Mouse (Mus musculus) G1E-ER4 (cell line): ENCODE measurements around the gene Git2. TPM values are rescaled to one million over a fixed set of nuclear protein-coding genes. Genes with fewer than 3 reads are reported as not detected.

Experiments used
- GATA1 ChIP-seq: IDR thresholded peaks from one replicate; pipeline ENCODE4 v1.8.0; 2012; ENCODE audit warnings: low read length, inconsistent platforms
- polyA plus RNA-seq: library from polyadenylated mRNA; stranded (reverse); fragments of >175 nt; gene quantifications from 2 replicates; pipeline ENCODE4 v1.2.3, GENCODE M21; 2012

The Git2 gene
- polyA plus RNA-seq, 1 experiment, result 134 TPM

DNA sequence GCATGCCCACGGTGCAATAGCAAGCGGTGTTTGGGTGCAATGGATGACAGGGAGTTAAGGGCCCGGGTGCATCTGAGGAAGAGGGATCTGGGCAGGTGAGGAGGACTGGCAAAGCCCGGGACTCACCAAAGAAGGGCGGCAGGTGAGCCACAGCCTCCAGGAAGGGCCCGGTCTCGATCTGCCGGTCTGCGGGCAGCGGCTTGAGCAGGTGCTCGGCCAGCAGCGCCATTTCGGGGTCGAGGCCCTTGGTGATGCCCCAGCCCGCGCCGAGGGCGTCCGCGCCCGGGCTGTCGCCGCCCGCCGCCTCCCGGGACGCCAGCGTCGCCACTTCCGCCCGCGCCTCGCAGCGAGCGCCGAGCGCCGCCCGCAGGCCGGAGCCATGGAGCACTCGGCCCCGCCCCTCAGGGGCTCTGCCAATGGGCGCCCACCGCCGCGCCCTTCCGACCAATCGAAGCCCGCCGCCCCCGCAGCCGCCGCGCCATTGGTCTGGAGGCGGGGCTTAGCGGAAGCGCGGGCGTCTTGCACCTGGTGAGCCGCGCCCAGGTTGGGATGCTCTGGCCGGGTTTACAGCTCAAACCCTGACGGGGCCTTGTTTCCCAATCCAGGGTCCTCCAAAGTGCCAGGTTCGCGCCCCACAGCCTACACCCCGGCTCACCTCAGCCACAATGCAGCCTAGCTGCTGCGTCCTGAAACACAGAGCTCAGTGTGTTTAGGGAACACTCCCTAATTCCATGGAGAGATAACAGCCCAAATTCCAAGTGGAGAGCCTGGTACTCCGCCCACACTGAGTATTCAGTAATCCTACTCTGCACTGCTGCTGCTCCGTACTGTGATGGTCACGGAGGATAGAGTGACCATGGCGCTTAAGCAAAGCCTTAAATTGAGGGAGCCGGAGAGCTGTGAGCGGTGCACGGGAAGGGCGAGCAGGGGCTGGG lies 84.4 kb downstream of the Git2 start, which contains the start of gene Gltp:
Gltp (minus strand) TSS at position 352 of the 935 bp plus-strand sequence.
- no peak for TF ChIP-seq GATA1

DNA sequence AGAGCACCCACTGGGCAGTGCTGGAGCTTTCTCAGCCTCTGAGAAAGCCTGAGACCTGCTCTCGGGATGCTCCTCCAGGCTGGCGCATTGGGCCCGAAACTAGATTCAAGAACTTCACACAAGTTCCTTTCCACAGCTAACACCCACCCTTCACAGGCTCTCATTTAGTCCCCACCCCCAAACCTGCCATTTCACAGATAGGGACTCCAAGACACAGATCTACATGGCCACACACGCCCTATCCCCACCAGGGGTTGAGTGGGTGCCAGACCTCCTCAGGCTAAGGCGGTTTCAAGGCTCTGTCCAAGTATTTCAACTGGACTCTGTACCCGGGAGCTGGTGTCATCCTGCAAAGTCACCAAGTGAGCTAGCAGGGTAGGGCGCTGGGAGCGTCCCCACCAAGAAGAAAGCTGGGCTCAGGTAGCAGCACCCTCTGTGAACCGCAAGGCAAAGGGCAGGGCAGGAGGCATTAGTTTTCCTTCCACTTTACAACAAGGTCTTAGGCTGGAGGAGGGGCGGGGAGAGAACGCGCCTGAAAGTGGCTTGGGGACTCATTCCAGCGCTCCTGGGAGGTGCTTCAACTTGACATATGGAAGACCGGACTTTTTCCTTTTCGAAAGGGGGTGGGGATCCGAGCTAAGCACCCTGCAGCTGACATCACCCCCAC lies 85.5 kb downstream of the Git2 start:
- no peak for TF ChIP-seq GATA1

DNA sequence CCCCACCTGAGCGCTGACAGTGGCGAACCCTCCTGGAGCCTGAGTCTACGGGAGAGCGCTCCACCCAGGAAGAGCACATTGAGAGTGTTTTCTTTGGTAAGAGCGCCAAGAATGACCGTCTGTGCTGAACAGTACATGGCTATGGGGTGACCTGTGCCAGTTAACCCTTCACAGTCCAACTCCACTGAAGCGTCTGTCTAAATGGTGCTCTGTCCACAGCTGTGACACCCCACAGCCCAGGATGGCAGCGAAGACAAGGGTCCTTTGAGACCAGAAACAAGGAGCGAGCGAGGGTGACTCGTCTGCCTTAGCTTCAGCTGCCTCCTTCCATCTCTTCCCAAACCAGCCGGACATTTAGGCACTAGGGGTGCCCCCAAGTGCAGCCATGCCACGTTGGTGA lies 86.6 kb downstream of the Git2 start:
- no peak for TF ChIP-seq GATA1

GRCm38 (mm10) chr5:114687901-114688300 lies 87.4 kb downstream of the Git2 start:
- TF ChIP-seq GATA1, result no peak

DNA sequence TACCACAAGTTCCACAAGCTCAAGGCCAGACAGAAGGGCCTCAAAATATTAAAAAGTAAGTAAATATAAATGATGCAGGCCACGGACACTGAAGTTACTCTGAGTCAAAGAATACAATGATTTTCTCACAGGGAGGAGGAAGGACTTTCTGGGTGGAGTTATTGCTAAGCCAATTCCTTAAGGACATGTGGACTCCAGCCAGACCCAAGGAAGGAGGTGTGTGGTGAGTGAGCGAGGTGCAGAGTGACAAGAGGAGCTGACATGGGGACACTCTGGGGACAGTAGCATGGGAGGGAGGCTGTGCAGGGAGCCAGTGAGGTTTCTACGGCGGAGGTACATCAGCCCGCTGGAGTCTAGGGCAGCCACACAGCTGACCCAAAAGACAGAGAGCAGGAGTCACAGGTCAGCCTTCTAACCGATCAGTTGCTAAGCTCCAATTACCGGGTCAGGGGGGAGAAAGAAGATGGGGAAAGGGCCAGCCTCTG lies 88.5 kb downstream of the Git2 start:
- TF ChIP-seq GATA1, result no peak

DNA sequence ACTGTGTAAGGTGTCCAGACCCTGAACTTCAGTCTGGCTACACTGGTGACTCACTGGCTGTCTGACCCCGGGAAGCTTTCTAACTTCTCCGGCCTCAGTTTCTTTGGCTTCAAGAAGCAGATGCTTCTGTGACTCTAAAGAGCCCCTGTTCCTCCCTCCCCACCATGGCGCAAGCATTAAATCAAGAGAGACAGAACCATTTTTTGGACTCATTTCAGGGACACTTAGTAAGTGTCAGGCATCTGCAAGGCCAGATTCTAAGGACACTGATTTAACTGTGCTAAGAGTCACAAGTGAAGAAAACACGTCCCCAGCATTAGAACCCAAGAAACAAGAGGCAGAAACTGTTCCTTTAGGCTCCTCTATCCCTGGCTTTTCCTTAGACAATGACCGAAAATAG lies 89.3 kb downstream of the Git2 start:
- no peak for TF ChIP-seq GATA1

DNA sequence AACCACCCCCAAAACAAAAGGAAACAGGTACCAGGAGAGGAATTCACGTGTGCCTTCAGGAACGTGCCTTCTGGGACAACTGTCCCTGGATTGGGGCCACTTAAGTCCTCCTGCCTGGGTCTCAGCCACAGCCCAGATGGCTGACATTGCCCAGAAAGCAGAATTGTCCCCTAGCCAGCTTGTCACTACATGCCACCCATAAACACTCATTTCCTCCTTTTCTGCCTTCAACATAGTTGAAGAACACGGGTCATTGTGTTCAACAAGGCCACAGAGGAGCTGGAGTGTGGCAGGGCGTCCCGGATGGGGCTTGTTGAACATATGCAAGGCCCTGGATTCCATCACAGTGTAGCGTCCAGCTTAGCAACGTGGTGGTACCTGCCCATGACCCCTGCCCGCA lies 93.6 kb downstream of the Git2 start:
- no peak for TF ChIP-seq GATA1

DNA sequence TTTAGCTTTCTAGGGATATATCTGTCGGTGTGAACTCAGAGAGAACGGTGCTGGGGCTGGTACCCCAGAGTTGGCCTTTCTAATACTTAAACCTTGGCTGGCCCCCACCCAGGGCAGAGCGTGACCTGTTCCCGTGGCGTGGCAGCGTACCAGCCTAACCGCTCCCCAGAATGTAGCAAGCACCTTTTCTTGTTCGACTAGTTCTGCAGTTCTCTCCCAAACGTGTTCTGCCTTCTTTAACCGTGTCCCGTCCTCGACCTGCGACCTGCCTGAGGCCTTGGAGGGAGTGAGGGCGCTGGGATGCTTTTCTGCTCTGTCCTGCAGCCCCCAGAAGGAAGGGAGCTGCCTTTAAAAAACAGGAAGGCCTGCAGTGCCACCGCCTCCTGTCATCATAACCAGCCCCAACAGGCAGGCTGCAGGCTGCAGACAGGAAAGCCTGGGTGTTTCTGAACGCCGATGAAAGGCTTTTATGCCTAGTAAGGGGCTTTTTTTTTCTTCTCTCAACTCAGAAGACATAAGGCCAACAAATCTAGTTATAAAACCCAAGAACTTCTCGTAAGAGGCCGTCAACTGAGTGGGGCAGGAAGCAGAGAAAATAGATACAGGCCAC lies 94.5 kb downstream of the Git2 start:
- TF ChIP-seq GATA1, result no peak

GRCm38 (mm10) chr5:114679841-114680591 lies 95.3 kb downstream of the Git2 start:
- TF ChIP-seq GATA1, result no peak

Other genes with a start within 250 kb of the Git2 start
- 2.3 TPM in 2 replicates for gene Fam222a, start 207.5 kb downstream of the Git2 start, polyA plus RNA-seq
- gene Trpv4, start 117.1 kb downstream of the Git2 start, polyA plus RNA-seq, result 0.06 and 0.14 TPM in 2 replicates
- 31.9 and 45.1 TPM in 2 replicates for gene Gltp, start 84.5 kb downstream of the Git2 start, polyA plus RNA-seq
- gene Tchp, start 67.8 kb downstream of the Git2 start, polyA plus RNA-seq, result 20.7 and 30.9 TPM in 2 replicates
- 367 and 441 TPM in 2 replicates for gene Ankrd13a, start 840 bp downstream of the Git2 start, polyA plus RNA-seq
- gene 1500011B03Rik, start 48.0 kb upstream of the Git2 start, polyA plus RNA-seq, result 0.05 TPM in 1 of 2 replicates, not detected in the other
- gene 4930519G04Rik, start 78.1 kb upstream of the Git2 start, polyA plus RNA-seq, result not detected in 2 replicates
- gene Gm9936, start 83.2 kb upstream of the Git2 start, polyA plus RNA-seq, result not detected in 2 replicates
- gene Oasl2, start 121.4 kb upstream of the Git2 start, polyA plus RNA-seq, result not detected in 2 replicates
- 4.5 and 5.0 TPM in 2 replicates for gene Oasl1, start 147.7 kb upstream of the Git2 start, polyA plus RNA-seq
- 42.9 and 56.7 TPM in 2 replicates for gene 2210016L21Rik, start 166.6 kb upstream of the Git2 start, polyA plus RNA-seq
- 0.05 and 0.13 TPM in 2 replicates for gene Hnf1a, start 195.6 kb upstream of the Git2 start, polyA plus RNA-seq
- 27.2 and 31.9 TPM in 2 replicates for gene Sppl3, start 235.6 kb upstream of the Git2 start, polyA plus RNA-seq